Mouse (Mus musculus): ENCODE data around the gene Hypk. TPM values are rescaled to one million over a fixed set of nuclear protein-coding genes. Genes with fewer than 3 reads are reported as not detected.
A peak's percentile ranks its signal among the peaks of the same experiment; 100 is the strongest.

The Hypk gene
- polyA plus RNA-seq, 1 experiment from 2014 or later, result 172 TPM

GRCm38 (mm10) chr2:121439746-121440145, 13.3 kb upstream of the Hypk start:
- Histone ChIP-seq H3K27me3 (ENCODE audit: low read depth, poor library complexity, severe bottlenecking) (peaks cover 34% of the 10 kb centered on the region), H3K4me1 (peaks cover 22% of the 10 kb centered on the region), H3K36me3 (peaks cover 53% of the 10 kb centered on the region), H3K4me3 (no peak overlapping the region), H3K9me3 (replicated peaks) (no peaks in the 10 kb centered on the region), H3K27ac (no peak overlapping the region)
- no peak for DNase-seq (ENCODE audit: low spot score)
- 61% methylated on average over 4 of the region's 4 CpGs for WGBS

GRCm38 (mm10) chr2:121440834-121441605, 12.1 kb upstream of the Hypk start:
- H3K4me3 ChIP-seq, result no peak overlapping the region; the same call in 1 of the 2 replicates
- no peaks in the 10 kb centered on the region for H3K9me3 ChIP-seq (replicated peaks)
- H3K27ac ChIP-seq, result no peak overlapping the region
- H3K4me1 ChIP-seq, result peaks cover 22% of the 10 kb centered on the region
- H3K27me3 ChIP-seq (ENCODE audit: low read depth, poor library complexity, severe bottlenecking), result peaks cover 34% of the 10 kb centered on the region
- DNase-seq (ENCODE audit: low spot score), result no peak
- 61% methylated on average over 5 of the region's 5 CpGs for WGBS
- H3K36me3 ChIP-seq, result peaks cover 41% of the 10 kb centered on the region

GRCm38 (mm10) chr2:121441800-121442199, 11.3 kb upstream of the Hypk start:
- peaks cover 22% of the 10 kb centered on the region for H3K4me1 ChIP-seq
- H3K36me3 ChIP-seq, result peaks cover 34% of the 10 kb centered on the region
- no peaks in the 10 kb centered on the region for H3K9me3 ChIP-seq (replicated peaks)
- H3K27ac ChIP-seq, result peak overlapping the region; percentile 74
- H3K4me3 ChIP-seq, result peak overlapping the region; percentile 67
- peaks cover 34% of the 10 kb centered on the region for H3K27me3 ChIP-seq (ENCODE audit: low read depth, poor library complexity, severe bottlenecking)
- DNase-seq (ENCODE audit: low spot score), result no peak
- WGBS, result 8% methylated on average over 11 of the region's 11 CpGs

- H3K9me3 ChIP-seq (replicated peaks), result no peaks in the 10 kb centered on the region
- H3K4me1 ChIP-seq, result peaks cover 22% of the 10 kb centered on the region
- 2% methylated on average over 30 of the region's 30 CpGs for WGBS
- peak overlapping the region; percentile 74 for H3K27ac ChIP-seq
- peak overlapping the region; percentile 67 for H3K4me3 ChIP-seq
- peak; percentile 83 for DNase-seq (ENCODE audit: low spot score)
- H3K27me3 ChIP-seq (ENCODE audit: low read depth, poor library complexity, severe bottlenecking), result peaks cover 34% of the 10 kb centered on the region
- peaks cover 28% of the 10 kb centered on the region for H3K36me3 ChIP-seq
Observed at GRCm38 (mm10) chr2:121442259-121443067, 10.6 kb upstream of the Hypk start.

GRCm38 (mm10) chr2:121443068-121443349, 10.1 kb upstream of the Hypk start:
- H3K36me3 ChIP-seq, result peaks cover 22% of the 10 kb centered on the region
- H3K27me3 ChIP-seq (ENCODE audit: low read depth, poor library complexity, severe bottlenecking), result peaks cover 34% of the 10 kb centered on the region
- no peak for DNase-seq (ENCODE audit: low spot score)
- 10% methylated on average over 8 of the region's 8 CpGs for WGBS
- peaks cover 27% of the 10 kb centered on the region for H3K4me1 ChIP-seq
- peak overlapping the region; percentile 67 for H3K4me3 ChIP-seq
- peak overlapping the region; percentile 74; the same call in 1 of the 2 replicates for H3K27ac ChIP-seq
- no peaks in the 10 kb centered on the region for H3K9me3 ChIP-seq (replicated peaks)

GRCm38 (mm10) chr2:121444178-121444577, 8.9 kb upstream of the Hypk start, which contains the start of gene Ell3:
Ell3 (minus strand) TSS chr2:121444278.
- WGBS, result 82% methylated on average over 1 of the region's 1 CpGs
- no peak for DNase-seq (ENCODE audit: low spot score)
- Histone ChIP-seq H3K4me1 (peaks cover 34% of the 10 kb centered on the region), H3K36me3 (peaks cover 11% of the 10 kb centered on the region), H3K27me3 (ENCODE audit: low read depth, poor library complexity, severe bottlenecking) (peaks cover 34% of the 10 kb centered on the region), H3K4me3 (peak within 1 kb of the TSS; percentile 67), H3K9me3 (replicated peaks) (no peaks in the 10 kb centered on the region), H3K27ac (no peak within 1 kb of the TSS)

- Histone ChIP-seq H3K4me1 (peaks cover 35% of the 10 kb centered on the region), H3K36me3 (peaks cover 4% of the 10 kb centered on the region; the same call in 1 of the 2 replicates), H3K27me3 (ENCODE audit: low read depth, poor library complexity, severe bottlenecking) (peaks cover 34% of the 10 kb centered on the region), H3K4me3 (no peak overlapping the region), H3K9me3 (replicated peaks) (no peaks in the 10 kb centered on the region), H3K27ac (no peak overlapping the region)
- WGBS, result 91% methylated on average over 3 of the region's 3 CpGs
- no peak for DNase-seq (ENCODE audit: low spot score)
Observed at GRCm38 (mm10) chr2:121445117-121445516, 8.0 kb upstream of the Hypk start.

GRCm38 (mm10) chr2:121446506-121446905, 6.6 kb upstream of the Hypk start:
- H3K36me3 ChIP-seq, result peaks cover 15% of the 10 kb centered on the region
- peaks cover 25% of the 10 kb centered on the region for H3K27me3 ChIP-seq (ENCODE audit: low read depth, poor library complexity, severe bottlenecking)
- H3K9me3 ChIP-seq (replicated peaks), result no peaks in the 10 kb centered on the region
- 80% methylated on average over 4 of the region's 4 CpGs for WGBS
- H3K4me3 ChIP-seq, result no peak overlapping the region
- H3K4me1 ChIP-seq, result peaks cover 41% of the 10 kb centered on the region
- no peak overlapping the region for H3K27ac ChIP-seq
- no peak for DNase-seq (ENCODE audit: low spot score)

- 90% methylated on average over 3 of the region's 3 CpGs for WGBS
- peaks cover 17% of the 10 kb centered on the region for H3K36me3 ChIP-seq
- H3K27ac ChIP-seq, result no peak overlapping the region
- no peaks in the 10 kb centered on the region for H3K9me3 ChIP-seq (replicated peaks)
- H3K27me3 ChIP-seq (ENCODE audit: low read depth, poor library complexity, severe bottlenecking), result peaks cover 20% of the 10 kb centered on the region
- H3K4me3 ChIP-seq, result no peak overlapping the region
- no peak for DNase-seq (ENCODE audit: low spot score)
- H3K4me1 ChIP-seq, result peaks cover 36% of the 10 kb centered on the region
Observed at GRCm38 (mm10) chr2:121447006-121447405, 6.1 kb upstream of the Hypk start.

GRCm38 (mm10) chr2:121448136-121448535, 5.0 kb upstream of the Hypk start:
- peaks cover 28% of the 10 kb centered on the region for H3K36me3 ChIP-seq
- WGBS, result 17% methylated on average over 9 of the region's 9 CpGs
- H3K9me3 ChIP-seq (replicated peaks), result no peaks in the 10 kb centered on the region
- peak overlapping the region; percentile 95 for H3K27ac ChIP-seq
- no peak for DNase-seq (ENCODE audit: low spot score)
- peak overlapping the region; percentile 100 for H3K4me3 ChIP-seq
- H3K4me1 ChIP-seq, result peaks cover 29% of the 10 kb centered on the region
- 0 out of 2 replicates have a peak, but pooled peaks cover 9% of the 10 kb centered on the region for H3K27me3 ChIP-seq (ENCODE audit: low read depth, poor library complexity, severe bottlenecking)

GRCm38 (mm10) chr2:121448739-121449535, 4.2 kb upstream of the Hypk start, which contains the start of gene Serf2:
Serf2 (plus strand) TSS chr2:121449195.
- peak; percentile 100 for DNase-seq (ENCODE audit: low spot score)
- Histone ChIP-seq H3K27me3 (ENCODE audit: low read depth, poor library complexity, severe bottlenecking) (0 out of 2 replicates have a peak, but pooled peaks cover 5% of the 10 kb centered on the region), H3K36me3 (peaks cover 36% of the 10 kb centered on the region), H3K9me3 (replicated peaks) (no peaks in the 10 kb centered on the region), H3K4me3 (peak within 1 kb of the TSS; percentile 100), H3K4me1 (peaks cover 26% of the 10 kb centered on the region), H3K27ac (peak within 1 kb of the TSS; percentile 95)
- under 1% methylated on average over 74 of the region's 74 CpGs for WGBS

GRCm38 (mm10) chr2:121449545-121450011, 3.5 kb upstream of the Hypk start:
- H3K4me1 ChIP-seq, result peaks cover 26% of the 10 kb centered on the region
- H3K9me3 ChIP-seq (replicated peaks), result no peaks in the 10 kb centered on the region
- WGBS, result under 1% methylated on average over 53 of the region's 54 CpGs
- H3K27ac ChIP-seq, result peak overlapping the region; percentile 95
- no peaks in the 10 kb centered on the region for H3K27me3 ChIP-seq (ENCODE audit: low read depth, poor library complexity, severe bottlenecking)
- DNase-seq (ENCODE audit: low spot score), result no peak
- H3K36me3 ChIP-seq, result peaks cover 43% of the 10 kb centered on the region
- peak overlapping the region; percentile 100 for H3K4me3 ChIP-seq

All from limb, embryonic 10.5 days (tissue).